Mouse (Mus musculus): Measurements from ENCODE around the gene Adgrl1. TPM values are rescaled to one million over a fixed set of nuclear protein-coding genes. Genes with fewer than 3 reads are reported as not detected.
"Not testable (repeated sequence)": the region's sequence is repeated elsewhere in the genome, so short reads cannot be mapped to it uniquely, and the experiment has no call there.

The Adgrl1 gene
- polyA plus RNA-seq, 1 experiment from 2014 or later, result 30.2 TPM

DNA sequence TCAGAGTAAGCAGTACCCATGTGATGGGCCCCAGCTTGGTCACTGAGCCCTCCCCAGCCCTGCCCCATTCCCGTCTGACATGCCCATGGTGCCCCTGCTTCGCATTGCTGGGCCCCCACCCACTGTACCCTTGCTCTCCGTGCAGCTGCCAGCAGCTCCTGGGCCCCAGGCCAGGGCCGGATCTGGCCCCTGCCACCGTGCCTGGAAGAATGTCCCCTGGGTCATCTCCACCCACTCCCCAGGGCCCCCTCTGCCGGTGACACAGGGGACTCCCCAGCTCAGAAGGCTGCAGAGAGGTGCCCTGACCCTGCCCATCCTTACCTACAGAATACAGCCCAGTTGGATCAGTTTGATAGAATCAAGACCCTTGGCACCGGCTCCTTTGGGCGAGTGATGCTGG is 80.9 kb downstream of the Adgrl1 start:
- ATAC-seq (ENCODE audit: low FRiP score, low read depth), result no peak
- no peaks in the 10 kb centered on the region for H3K27me3 ChIP-seq
- peaks cover 53% of the 10 kb centered on the region for H3K36me3 ChIP-seq
- H3K27ac ChIP-seq (replicated peaks), result no peak overlapping the region
- no peak overlapping the region for H3K4me2 ChIP-seq (replicated peaks)
- 90% methylated on average over 8 of the region's 8 CpGs for WGBS
- no peak overlapping the region for H3K4me3 ChIP-seq
- no peaks in the 10 kb centered on the region for H3K9me3 ChIP-seq
- no peak overlapping the region for H3K9ac ChIP-seq (replicated peaks)
- H3K4me1 ChIP-seq, result peaks cover 15% of the 10 kb centered on the region

DNA sequence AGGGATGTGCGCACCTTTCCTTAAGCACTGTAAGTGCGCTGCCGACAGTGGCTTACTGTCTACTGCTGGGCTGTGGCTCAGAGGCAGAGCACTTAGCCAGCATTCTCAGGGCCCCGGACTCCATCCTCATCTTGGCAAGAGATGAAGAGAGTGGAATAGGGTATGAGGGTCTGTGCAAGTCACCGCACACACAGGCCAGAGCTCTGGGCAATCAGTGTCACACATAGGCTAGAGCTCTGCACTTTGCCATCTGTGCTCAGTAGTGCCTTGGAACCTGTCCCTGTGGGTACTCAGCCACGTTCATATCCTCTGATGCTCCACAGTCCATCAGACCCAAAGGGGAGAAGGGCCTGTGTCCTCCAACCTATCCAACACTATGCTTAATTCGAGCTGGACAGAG is 81.6 kb downstream of the Adgrl1 start:
- Histone ChIP-seq H3K9ac (replicated peaks) (no peak overlapping the region), H3K4me3 (no peak overlapping the region), H3K9me3 (no peaks in the 10 kb centered on the region), H3K36me3 (peaks cover 60% of the 10 kb centered on the region), H3K27me3 (no peaks in the 10 kb centered on the region), H3K27ac (replicated peaks) (no peak overlapping the region), H3K4me2 (replicated peaks) (no peak overlapping the region), H3K4me1 (peaks cover 15% of the 10 kb centered on the region)
- WGBS, result 94% methylated on average over 7 of the region's 7 CpGs
- ATAC-seq (ENCODE audit: low FRiP score, low read depth), result no peak

DNA sequence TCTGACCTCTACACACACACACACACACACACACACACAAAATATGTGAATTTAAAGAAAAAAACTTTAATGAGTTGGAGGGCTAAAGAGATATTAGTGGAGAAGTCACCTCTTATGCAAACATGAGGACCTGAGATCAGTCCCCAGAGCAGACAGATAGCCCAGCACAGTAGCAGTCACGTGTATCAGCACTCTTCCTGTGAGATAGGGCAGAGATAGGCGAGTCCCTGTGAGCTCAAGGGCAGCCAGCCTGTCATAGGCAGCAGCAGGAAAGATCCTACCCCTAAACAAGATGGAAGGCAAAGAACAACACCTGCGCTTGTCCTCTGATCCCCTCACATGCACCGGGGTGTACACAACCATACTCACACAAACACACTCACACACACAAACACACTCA is 82.5 kb downstream of the Adgrl1 start:
- H3K36me3 ChIP-seq, result peaks cover 69% of the 10 kb centered on the region
- 93% methylated on average over 4 of the region's 4 CpGs for WGBS
- H3K4me1 ChIP-seq, result peaks cover 8% of the 10 kb centered on the region

DNA sequence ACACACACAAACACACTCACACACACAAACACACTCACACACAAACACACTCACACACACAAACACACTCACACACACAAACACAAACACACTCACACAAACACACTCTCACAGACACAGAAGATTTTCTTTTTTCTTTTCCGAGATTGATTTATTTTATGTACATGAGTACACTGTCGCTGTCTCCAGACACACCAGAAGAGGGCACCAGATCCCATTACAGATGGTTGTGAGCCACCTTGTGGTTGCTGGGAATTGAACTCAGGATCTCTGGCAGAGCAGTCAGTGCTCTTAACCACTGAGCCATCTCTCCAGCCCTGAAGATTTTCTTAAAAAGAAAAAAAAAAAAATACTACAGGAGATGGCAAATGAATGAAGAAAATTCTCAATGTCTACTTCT is 83.3 kb downstream of the Adgrl1 start:
- H3K27me3 ChIP-seq; H3K4me2 ChIP-seq (replicated peaks); H3K9ac ChIP-seq (replicated peaks); H3K9me3 ChIP-seq; H3K27ac ChIP-seq (replicated peaks); H3K4me3 ChIP-seq; ATAC-seq (ENCODE audit: low FRiP score, low read depth); H3K4me1 ChIP-seq: not testable (repeated sequence)
- H3K36me3 ChIP-seq, result peaks cover 77% of the 10 kb centered on the region
- WGBS, result 99% methylated on average over 2 of the region's 2 CpGs

More for the DNA sequence above, 82.5 kb downstream of the Adgrl1 start:
- no peak for ATAC-seq (ENCODE audit: low FRiP score, low read depth)
- Histone ChIP-seq H3K9me3 (no peaks in the 10 kb centered on the region), H3K4me3 (no peak overlapping the region), H3K27ac (replicated peaks) (no peak overlapping the region), H3K27me3 (no peaks in the 10 kb centered on the region), H3K4me2 (replicated peaks) (no peak overlapping the region), H3K9ac (replicated peaks) (no peak overlapping the region)

DNA sequence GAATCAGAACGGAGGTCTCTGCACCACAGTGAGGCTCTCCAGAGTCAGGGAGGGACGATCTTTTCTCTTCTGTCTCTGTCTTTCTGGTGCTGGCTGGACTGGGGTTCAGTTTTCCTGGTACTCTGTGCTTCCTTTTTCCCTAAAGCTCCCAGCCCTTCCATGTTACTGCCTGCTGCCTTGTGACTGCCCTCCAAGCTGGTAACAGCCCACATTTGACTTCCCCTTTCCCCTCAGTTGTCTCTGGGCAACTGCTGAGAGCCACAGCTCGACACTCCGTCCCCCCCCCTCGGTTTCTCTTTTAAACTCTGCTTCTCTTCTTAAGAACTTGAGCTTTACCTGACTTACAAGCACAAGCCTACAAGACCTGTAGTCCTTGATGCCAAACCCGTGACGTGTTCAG is 89.3 kb downstream of the Adgrl1 start:
- no peaks in the 10 kb centered on the region for H3K27me3 ChIP-seq
- peaks cover 79% of the 10 kb centered on the region for H3K36me3 ChIP-seq
- H3K4me1 ChIP-seq, result no peaks in the 10 kb centered on the region
- 86% methylated on average over 7 of the region's 7 CpGs for WGBS
- H3K27ac ChIP-seq (replicated peaks), result no peak overlapping the region
- ATAC-seq (ENCODE audit: low FRiP score, low read depth), result no peak
- H3K9me3 ChIP-seq, result no peaks in the 10 kb centered on the region
- no peak overlapping the region for H3K9ac ChIP-seq (replicated peaks)
- no peak overlapping the region for H3K4me3 ChIP-seq
- no peak overlapping the region for H3K4me2 ChIP-seq (replicated peaks)

DNA sequence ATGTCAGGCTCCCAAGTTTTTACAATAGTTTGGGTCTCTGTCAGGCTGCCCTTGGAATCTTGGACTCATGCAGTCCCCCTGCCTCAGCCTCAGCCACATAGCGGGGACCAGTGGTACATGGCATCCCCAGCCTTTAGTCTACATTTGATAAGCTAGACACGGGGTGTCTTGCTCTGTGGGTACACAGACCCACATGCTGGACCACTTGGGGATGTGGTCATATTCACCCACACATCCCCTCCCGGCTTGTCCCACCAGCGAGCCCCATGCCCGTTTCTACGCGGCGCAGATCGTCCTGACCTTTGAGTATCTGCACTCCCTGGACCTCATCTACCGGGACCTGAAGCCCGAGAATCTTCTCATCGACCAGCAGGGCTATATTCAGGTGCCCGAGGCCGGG is 90.3 kb downstream of the Adgrl1 start:
- H3K27me3 ChIP-seq, result no peaks in the 10 kb centered on the region
- no peak overlapping the region for H3K4me3 ChIP-seq
- no peak for ATAC-seq (ENCODE audit: low FRiP score, low read depth)
- H3K4me2 ChIP-seq (replicated peaks), result no peak overlapping the region
- H3K4me1 ChIP-seq, result no peaks in the 10 kb centered on the region
- no peak overlapping the region for H3K27ac ChIP-seq (replicated peaks)
- H3K9me3 ChIP-seq, result no peaks in the 10 kb centered on the region
- H3K36me3 ChIP-seq, result peaks cover 80% of the 10 kb centered on the region
- no peak overlapping the region for H3K9ac ChIP-seq (replicated peaks)
- 95% methylated on average over 14 of the region's 14 CpGs for WGBS

Small RNA genes within 50 kb of the gene (microRNA-seq; reads per million reads assigned to microRNA genes)
- gene Gm44330 (not detected), gene Gm44450 (not detected)

Other genes with a start within 250 kb of the Adgrl1 start
- gene Gipc1, start 247.4 kb upstream of the Adgrl1 start, polyA plus RNA-seq (2016; fragmentation: Nextera tagmentation; extraction: Ambion mirVana), result 198 and 204 TPM in 2 replicates
- 0.75 and 0.97 TPM in 2 replicates for gene Ptger1, start 233.4 kb upstream of the Adgrl1 start, polyA plus RNA-seq (2016; fragmentation: Nextera tagmentation; extraction: Ambion mirVana)
- gene Pkn1, start 200.9 kb upstream of the Adgrl1 start, polyA plus RNA-seq (2016; fragmentation: Nextera tagmentation; extraction: Ambion mirVana), result 35.3 and 35.4 TPM in 2 replicates
- gene Ddx39, start 184.9 kb upstream of the Adgrl1 start, polyA plus RNA-seq (2016; fragmentation: Nextera tagmentation; extraction: Ambion mirVana), result 184 and 186 TPM in 2 replicates
- gene Adgre5, start 158.8 kb upstream of the Adgrl1 start, polyA plus RNA-seq (2016; fragmentation: Nextera tagmentation; extraction: Ambion mirVana), result 13.9 and 16.7 TPM in 2 replicates
- 0.76 and 0.88 TPM in 2 replicates for gene Gm10644, start 55.1 kb downstream of the Adgrl1 start, polyA plus RNA-seq (2016; fragmentation: Nextera tagmentation; extraction: Ambion mirVana)
- gene Asf1b, start 55.4 kb downstream of the Adgrl1 start, polyA plus RNA-seq (2016; fragmentation: Nextera tagmentation; extraction: Ambion mirVana), result 58.8 and 62.8 TPM in 2 replicates
- gene Prkaca, start 72.9 kb downstream of the Adgrl1 start, polyA plus RNA-seq (2016; fragmentation: Nextera tagmentation; extraction: Ambion mirVana), result 193 and 207 TPM in 2 replicates
- 7.7 and 9.7 TPM in 2 replicates for gene Samd1, start 97.6 kb downstream of the Adgrl1 start, polyA plus RNA-seq (2016; fragmentation: Nextera tagmentation; extraction: Ambion mirVana)
- 0.89 and 1.1 TPM in 2 replicates for gene 1700067K01Rik, start 101.4 kb downstream of the Adgrl1 start, polyA plus RNA-seq (2016; fragmentation: Nextera tagmentation; extraction: Ambion mirVana)
- gene 2210011C24Rik, start 112.1 kb downstream of the Adgrl1 start, polyA plus RNA-seq (2016; fragmentation: Nextera tagmentation; extraction: Ambion mirVana), result not detected in 2 replicates
- 3.5 and 3.9 TPM in 2 replicates for gene Palm3, start 121.4 kb downstream of the Adgrl1 start, polyA plus RNA-seq (2016; fragmentation: Nextera tagmentation; extraction: Ambion mirVana)
- 0.46 and 0.52 TPM in 2 replicates for gene Il27ra, start 142.5 kb downstream of the Adgrl1 start, polyA plus RNA-seq (2016; fragmentation: Nextera tagmentation; extraction: Ambion mirVana)
- not detected in 2 replicates for gene Rln3, start 144.9 kb downstream of the Adgrl1 start, polyA plus RNA-seq (2016; fragmentation: Nextera tagmentation; extraction: Ambion mirVana)
- gene Gm10643, start 165.0 kb downstream of the Adgrl1 start, polyA plus RNA-seq (2016; fragmentation: Nextera tagmentation; extraction: Ambion mirVana), result 1.5 and 1.6 TPM in 2 replicates
- 9.3 and 10.0 TPM in 2 replicates for gene Rfx1, start 166.7 kb downstream of the Adgrl1 start, polyA plus RNA-seq (2016; fragmentation: Nextera tagmentation; extraction: Ambion mirVana)
- gene Dcaf15, start 204.7 kb downstream of the Adgrl1 start, polyA plus RNA-seq (2016; fragmentation: Nextera tagmentation; extraction: Ambion mirVana), result 20.5 and 22.1 TPM in 2 replicates
- gene Podnl1, start 225.9 kb downstream of the Adgrl1 start, polyA plus RNA-seq (2016; fragmentation: Nextera tagmentation; extraction: Ambion mirVana), result 0.46 and 0.51 TPM in 2 replicates
- gene Cc2d1a, start 247.8 kb downstream of the Adgrl1 start, polyA plus RNA-seq (2016; fragmentation: Nextera tagmentation; extraction: Ambion mirVana), result 19.0 and 19.5 TPM in 2 replicates
- gene 4930432K21Rik, start 247.9 kb downstream of the Adgrl1 start, polyA plus RNA-seq (2016; fragmentation: Nextera tagmentation; extraction: Ambion mirVana), result 2.4 TPM in 2 replicates

Measured in midbrain, embryonic 12.5 days (tissue).